Mouse (Mus musculus) stomach, postnatal 0 days (tissue): Measurements from ENCODE around the gene Rhof.

Source experiments
- CTCF ChIP-seq: IDR thresholded peaks from 2 replicates; pipeline ENCODE4 v1.5.1; 2016; ENCODE audit warnings: antibody characterized with exemption, low read depth, mild to moderate bottlenecking, moderate library complexity
- EP300 ChIP-seq: optimal IDR thresholded peaks from 2 replicates; pipeline ENCODE3; 2016; ENCODE audit warnings: antibody characterized with exemption

DNA sequence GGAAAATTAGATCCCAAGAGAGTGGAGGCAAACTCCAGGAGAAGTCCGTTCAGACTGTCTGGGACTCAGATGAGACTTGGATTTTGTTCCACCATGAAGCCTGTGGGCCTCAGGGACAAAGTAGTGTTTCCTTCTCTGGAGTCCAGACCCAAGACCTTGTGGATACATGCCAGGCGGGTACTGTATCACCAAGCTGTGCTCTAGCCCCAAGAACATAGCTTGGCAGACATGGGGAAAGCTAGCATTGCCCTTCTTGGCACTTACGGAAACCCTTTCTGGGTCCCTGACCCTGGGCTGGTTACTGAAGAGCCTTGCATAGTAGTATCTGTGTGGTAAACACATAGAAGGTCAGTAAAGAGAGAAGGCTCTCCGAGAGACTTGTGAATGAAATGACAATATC, 27.0 kb upstream of the Rhof start:
- no peak for TF ChIP-seq CTCF
- TF ChIP-seq EP300 = no peak
